Mouse (Mus musculus): ENCODE data around the gene Abcc5.
"Not testable (repeated sequence)": the region's sequence is repeated elsewhere in the genome, so short reads cannot be mapped to it uniquely, and the experiment has no call there.

Gene Abcc5

DNA sequence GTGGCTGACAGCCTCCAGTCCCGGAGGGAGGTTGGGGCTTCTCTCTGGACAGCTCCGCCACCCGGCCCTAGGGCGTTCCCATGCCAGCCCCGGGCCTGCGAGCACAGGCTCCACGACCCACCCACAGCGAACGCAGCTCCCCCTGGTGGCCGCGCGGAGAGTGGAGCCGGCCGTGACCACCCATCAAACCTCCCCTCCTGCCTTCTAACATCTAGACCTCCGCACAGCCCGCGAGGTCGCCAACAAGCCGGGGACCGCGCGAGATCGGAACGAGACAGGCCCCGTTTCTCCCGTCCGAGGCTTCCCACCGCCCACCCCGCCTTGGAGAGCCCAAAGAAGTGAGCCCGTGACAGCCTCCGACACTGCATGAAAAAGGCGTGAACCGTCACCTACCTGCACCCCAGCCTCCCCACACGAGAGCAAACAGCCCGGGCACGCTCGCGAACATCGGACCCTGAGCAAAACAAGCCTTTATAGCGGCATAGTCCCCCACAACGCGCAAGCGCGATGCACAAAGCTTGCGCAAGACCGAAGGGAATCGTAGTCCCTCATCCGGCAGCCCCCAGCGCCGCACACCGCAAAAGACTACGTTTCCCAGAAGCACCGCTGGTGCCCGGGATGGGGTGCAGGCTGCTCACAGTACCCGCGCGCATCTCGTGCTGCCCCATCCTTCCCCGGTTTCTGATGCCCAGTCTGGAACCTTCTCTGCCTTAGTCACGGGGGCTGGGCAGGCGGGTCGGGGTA lies at the start of gene Abcc5:
Gene Abcc5, minus strand, starts transcription at position 540 of the 744 bp plus-strand sequence.
- peak; percentile 86 for DNase-seq (ENCODE audit: low spot score)

DNA sequence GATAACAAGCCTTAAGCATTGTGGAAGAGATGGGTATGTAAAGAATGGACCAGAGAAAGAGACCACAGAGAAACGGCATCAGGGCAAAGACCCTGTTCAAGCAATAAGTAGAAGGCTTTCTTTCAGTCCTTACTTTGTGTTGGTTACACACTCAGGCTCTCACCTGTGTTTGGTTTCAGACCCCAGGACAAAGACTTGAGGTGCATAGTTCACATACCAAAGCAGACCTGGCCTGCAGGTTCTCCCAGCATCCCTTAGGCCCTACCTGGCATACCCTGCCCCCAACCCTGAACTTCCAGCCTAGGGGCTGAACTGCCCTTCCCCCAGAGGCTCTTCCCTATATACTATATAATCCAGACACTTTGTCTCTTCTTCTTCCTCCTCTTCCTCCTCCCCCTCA lies 49.1 kb upstream of the Abcc5 start:
- no peak for DNase-seq (ENCODE audit: low spot score)

DNA sequence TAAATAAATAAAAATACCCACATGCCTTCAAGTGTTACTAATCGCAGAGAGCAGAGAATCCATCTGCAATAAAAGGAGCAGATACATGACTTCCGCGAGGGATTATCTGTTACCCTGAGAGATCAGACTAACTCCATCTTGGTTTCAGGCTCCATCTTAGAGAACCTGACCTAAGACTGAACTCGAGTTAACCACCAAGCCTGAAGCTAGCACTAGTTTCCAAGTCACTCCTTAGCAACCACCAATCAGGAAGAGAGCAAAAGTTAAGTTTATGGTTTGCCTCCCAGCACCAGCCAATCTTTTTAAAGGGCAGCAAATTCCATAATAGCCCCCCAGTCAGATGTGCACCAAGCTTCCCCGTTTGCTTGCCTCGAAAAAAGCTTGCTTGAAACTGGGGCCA lies 48.6 kb upstream of the Abcc5 start:
- DNase-seq (ENCODE audit: low spot score), result no peak

DNA sequence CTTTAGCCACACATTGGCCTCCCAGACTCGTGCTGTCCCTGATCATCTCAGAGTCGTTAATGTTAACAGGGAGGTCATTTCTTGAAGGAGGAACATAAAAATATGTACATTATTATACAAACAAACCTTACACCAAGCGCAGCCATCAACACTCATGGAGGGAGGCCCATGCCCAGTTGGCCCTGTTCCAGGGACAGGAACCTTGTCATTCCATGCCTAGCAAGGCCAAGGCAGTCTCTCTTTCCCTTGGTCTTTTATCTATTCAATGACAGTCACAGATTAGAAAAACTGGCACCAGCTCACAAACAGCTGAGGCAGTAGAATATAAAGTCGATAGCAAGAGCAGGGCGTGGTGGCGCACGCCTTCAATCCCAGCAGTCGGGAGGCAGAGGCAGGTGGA lies 48.0 kb upstream of the Abcc5 start:
- DNase-seq (ENCODE audit: low spot score), result no peak

DNA sequence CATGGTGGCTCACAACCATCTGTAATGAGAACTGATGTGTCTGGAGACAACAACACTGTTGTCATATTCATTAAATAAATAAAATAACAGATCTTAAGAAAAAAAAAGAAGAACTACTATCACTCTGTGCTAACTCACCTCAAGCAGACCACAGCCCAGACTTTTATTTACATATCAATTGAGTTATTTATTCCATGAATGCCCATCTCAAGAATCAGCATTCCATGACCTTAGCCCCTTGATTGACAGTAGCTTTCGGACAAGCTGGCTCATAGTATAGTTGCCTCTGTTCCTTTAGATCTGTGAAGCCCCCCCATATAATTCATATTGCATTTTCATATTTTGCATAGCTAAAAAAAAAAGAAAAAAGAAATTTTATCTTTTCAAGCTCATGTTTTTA lies 47.6 kb upstream of the Abcc5 start:
- no peak for DNase-seq (ENCODE audit: low spot score)

DNA sequence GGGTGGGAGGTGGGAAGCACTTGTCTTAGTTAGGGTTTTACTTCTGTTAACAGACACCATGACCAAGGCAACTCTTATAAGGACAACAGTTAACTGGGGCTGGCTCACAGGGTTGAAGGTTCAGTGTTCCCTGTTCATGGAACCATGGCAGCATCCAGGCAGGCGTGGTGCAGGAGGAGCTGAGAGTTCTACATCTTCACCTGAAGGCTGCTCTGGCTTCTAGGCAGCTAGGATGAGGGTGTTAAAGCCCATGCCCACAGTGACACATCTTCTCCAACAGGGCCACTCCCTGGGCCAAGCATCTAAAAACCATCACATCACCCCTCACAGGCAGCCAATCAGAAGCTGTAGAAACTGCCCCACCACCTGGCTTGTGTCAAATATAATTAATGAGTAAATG lies 45.5 kb upstream of the Abcc5 start:
- no peak for DNase-seq (ENCODE audit: low spot score)

DNA sequence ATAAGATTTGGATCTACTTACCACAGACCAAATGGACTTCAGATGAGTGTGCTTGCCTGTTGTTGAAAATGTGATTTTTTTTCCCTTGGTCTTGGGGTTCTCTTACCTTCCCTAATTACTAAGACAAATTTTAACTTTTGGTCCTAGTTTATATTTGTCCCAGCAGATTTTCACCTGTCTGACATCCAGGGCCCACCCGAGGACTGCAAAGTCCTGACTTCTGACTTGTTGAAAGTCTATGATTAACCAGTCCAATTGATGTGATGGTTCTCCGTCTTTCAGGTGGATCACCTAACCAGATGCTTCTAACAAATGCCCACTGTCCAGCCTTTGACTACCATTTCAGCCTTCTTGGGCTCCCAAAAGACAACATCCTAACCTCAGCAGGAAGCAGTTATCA lies 44.8 kb upstream of the Abcc5 start:
- DNase-seq (ENCODE audit: low spot score), result no peak

DNA sequence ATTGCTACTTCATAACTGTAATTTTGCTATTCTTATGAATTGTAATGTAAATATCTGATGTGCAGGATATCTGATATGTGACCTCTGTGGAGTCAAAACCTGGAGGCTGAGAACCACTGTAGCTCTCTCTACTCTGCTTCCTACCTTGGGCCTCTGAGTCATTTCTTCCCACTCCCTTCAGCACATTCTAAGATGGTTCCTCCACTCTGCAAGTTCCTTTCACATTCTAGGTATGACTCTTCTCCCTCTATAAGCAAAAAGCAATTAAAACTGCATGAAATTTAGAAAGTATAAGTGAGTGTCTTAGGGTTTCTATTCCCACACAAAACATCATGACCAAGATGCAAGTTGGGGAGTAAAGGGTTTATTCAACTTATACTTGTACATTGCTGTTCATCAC lies 38.5 kb upstream of the Abcc5 start:
- DNase-seq (ENCODE audit: low spot score), result no peak

DNA sequence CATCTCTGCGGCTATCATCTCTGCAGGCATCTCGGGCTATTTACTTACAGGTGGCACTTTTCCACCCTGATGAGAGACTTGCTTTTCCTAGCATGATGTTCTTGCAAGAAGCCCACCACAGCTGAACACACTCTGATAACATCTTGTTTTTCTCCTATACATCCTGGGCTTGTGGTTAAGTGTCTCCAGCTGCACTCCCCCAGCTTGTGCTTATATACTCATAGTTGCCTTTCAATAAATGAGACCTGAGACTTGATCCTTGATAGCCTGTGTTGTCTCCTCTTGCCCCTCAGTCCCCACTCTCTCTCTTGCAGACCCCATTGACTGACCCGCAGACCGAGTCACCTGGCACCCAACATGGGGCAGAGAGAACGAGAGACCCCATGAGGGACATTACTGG lies 32.5 kb upstream of the Abcc5 start:
- not testable (repeated sequence) for DNase-seq (ENCODE audit: low spot score)

DNA sequence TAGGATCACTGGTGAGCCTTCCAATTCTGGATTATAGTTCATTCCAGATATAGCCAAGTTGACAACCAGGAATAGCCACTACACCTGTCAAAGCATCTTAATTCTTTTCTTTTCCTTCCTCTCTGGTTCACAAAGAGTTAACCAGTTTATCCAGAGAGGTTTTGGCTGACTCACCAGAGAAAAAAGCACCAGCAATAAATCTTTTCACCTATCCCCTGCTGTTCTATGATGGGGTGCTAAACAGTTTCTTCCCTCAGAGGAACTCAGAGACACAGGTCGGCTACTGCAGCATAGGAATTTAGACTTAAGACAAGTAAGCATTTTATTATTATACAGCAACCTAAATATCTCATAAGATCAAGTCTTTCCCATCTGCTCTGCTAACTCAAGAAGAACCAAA lies 29.9 kb upstream of the Abcc5 start:
- DNase-seq (ENCODE audit: low spot score), result no peak

DNA sequence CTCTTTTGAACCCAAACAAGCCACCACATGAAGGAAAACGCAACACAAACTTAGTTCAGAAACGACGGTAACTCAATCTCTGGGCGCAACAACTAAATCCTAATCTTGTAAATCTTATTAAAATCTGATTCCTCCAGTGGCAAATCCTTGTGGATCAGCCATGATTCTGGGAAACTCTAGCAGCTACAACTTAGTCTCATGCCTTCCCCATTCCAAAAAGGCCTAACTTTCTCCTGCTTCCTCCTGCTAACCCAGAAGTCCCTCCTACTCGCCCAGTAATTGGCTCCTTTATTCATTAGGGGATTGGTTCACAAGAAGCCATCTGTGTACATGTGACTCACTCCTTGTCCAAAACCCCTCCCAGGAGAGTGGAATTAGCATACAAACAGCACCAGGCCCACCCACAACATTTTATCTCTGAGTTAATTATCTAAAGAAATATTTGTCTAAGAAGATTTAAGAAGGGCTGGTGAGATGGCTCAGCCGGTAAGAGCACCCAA lies 28.0 kb upstream of the Abcc5 start:
- DNase-seq (ENCODE audit: low spot score), result no peak

DNA sequence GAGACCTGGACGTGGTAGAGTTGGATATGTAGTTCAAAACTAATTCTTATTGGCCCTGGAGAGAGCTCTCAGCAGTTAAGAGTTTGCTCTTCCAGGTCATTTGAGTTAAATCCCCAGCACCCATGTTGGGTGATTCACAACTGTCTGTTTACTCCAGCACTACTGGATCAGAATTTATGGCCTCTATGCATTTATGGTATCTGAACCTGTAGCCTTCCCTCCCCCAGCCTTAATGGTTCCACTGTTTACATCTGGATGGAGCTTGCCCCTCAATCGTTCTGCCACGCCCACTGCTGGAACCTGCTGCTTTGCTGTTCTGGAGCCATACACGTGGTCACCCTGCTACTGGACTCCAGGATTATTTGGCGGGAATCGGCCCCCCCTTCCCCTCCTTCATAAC lies 25.6 kb upstream of the Abcc5 start:
- DNase-seq (ENCODE audit: low spot score), result no peak

DNA sequence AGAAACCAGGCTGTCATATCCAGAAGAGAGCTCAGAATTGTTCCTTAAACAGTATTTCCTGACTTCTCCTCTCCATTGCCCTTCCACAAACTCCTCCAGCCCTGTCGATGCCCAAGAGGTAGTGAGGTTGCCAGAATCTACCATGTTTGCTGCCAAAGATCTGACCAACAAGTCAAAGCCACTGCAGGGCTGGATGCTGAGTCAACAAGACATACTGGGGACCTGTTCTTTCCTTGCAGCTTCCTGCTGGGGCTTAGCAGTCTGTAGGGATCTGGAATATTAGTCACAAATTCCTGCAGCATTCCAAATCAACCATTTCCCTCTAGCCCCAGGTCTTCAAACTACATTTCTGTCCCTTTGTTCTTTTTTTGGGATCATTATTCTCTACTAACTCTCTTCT lies 19.7 kb upstream of the Abcc5 start:
- DNase-seq (ENCODE audit: low spot score), result no peak

DNA sequence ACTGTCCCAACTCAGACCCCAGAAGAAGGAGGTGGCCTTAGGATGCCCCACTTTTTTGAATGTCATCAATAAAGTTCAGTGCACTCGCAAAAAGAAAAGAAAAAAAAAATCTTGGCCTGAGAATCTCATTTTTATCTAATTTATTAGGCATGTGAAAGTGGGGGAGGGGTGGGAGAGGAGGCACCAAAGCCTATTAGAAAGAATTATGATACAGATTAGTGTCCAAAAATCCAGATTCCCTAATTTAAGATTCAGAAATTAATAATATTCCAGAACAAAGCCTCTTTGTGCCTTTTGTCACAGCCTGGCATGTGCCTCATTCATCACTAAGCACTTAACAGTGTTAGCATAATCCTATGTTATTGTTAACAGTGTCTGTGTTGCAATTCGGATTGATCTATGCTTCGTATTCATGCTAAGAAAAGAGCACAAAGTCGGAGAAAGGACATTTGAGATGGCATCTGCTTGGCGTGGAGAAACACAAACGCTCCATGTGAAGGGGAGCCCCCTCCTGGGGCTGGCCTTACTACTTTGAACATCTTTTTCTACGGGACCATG lies 18.7 kb upstream of the Abcc5 start:
- no peak for DNase-seq (ENCODE audit: low spot score)

DNA sequence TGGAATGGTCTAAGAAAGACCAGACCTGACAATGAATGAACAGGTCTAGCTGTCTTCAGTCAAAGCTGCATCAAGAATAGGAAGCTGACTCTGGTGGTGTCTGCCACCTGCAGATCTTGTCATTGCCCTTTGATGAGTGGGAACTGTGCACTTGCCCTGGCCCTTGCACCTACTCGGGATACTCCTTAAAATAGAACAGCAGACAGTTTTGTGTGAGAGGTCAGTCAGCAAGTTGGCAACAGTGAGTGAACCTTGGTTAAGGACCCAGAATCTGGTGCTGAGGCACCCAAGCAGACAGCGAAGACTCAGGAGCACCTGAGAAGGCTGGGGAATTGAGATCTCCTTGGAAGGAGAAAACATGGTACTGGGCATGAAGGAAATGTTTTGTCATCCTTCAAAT lies 16.7 kb upstream of the Abcc5 start:
- DNase-seq (ENCODE audit: low spot score), result no peak

DNA sequence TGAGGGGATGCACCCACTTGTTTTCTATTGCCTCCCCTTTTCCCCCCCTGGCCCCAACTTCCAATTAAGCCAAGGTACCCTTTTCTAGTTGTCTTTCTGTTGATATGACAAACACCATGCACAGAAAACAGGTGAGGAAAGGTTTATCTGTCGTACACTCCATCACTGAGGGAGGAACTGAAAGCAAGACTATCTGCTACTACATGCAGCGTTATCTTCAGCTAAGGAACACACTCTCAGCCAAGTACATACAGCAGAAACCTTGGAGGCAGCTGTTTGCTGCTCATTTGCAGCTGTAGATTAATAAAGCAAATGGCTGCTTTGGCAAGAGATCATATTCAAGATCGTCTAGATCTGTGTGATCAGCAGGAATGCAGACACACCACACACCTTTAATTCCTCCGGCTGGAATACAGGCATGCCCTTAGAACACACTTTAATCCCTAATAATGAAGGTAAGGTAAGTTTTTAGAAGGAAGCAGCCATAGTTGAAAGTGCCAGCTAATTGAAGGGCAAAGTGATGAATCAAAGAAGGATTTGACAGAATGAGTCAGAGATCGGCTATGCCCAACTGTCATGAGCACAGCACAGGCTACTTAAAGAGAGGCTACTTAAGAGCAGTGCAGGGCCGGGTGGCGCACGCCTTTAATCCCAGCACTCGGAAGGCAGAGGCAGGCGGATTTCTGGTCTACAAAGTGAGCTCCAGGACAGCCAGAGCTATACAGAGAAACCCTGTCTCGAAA lies 12.7 kb upstream of the Abcc5 start:
- DNase-seq (ENCODE audit: low spot score), result no peak

DNA sequence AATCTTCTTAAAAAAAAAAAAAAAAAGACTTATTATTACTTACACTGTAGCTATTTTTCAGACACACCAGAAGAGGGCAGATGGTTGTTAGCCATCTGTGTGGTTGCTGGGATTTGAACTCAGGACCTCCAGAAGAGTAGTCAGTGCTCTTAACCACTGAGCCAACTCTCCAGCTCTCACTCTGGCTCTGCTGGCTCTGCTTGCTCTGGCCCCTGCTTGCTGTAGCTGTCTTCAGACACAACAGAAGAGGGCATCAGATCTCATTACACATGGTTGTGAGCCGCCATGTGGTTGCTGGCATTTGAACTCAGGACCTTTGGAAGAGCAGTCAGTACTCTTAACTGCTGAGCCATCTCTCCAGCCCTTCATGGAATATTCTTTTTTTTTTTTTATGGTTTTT lies 11.9 kb upstream of the Abcc5 start:
- DNase-seq (ENCODE audit: low spot score), result not testable (repeated sequence)

DNA sequence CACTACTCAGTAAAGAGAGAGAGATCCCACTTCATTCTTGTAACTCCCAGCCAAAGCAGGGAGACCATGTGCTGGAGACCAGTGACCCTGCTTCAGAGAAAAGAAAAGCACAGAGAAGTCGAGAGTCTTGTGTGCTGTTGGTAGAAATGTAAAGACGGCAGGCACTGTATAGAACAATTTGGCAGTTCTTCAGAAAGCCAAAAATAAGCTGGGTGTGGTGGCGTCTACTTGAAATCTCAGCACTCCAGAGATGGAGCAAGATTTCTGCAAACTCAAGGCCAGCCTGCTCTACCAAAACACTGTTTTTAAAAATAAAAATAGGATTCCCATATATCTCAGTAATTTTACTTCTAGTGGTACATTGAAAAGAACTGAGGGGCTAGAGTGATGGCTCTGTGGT lies 10.1 kb upstream of the Abcc5 start:
- no peak for DNase-seq (ENCODE audit: low spot score)

DNA sequence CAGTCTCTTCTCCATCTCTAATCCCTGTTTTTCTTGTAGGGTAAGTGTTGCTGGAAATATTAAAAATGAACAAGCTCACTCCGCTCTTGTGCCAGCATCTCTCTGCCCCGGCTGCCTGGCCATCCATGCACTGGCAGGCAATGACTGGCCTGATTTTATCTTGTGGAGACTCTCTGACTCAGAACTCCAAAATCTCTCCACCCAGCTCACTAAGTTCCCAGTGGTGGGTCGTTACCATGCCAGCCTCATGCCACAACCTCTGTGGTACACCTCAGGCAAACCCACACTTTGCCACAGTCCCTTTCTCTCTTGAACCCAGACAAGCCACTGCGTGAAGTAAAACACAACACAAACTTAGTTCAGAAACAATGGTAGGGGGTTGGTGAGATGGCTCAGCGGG lies 3.1 kb upstream of the Abcc5 start:
- DNase-seq (ENCODE audit: low spot score), result no peak

DNA sequence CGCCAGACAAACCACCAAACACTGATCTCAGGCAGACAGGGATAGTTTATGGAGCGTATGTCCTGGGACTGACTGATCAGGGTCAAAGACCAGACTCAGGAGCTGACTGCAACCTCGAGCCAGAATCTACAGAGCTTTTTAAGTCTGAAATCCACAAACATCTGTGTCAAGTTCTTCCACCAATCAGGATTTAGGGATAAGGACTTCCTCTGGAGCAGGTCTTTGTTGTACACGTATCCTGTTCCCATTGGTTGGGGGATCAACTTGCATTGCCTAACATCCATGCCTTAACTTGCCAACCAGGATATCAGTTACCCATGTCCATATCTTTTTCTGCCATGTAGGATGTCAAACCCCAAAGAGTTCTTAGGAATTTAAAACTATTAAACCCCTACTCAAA lies 1.4 kb upstream of the Abcc5 start:
- DNase-seq (ENCODE audit: low spot score), result no peak

DNA sequence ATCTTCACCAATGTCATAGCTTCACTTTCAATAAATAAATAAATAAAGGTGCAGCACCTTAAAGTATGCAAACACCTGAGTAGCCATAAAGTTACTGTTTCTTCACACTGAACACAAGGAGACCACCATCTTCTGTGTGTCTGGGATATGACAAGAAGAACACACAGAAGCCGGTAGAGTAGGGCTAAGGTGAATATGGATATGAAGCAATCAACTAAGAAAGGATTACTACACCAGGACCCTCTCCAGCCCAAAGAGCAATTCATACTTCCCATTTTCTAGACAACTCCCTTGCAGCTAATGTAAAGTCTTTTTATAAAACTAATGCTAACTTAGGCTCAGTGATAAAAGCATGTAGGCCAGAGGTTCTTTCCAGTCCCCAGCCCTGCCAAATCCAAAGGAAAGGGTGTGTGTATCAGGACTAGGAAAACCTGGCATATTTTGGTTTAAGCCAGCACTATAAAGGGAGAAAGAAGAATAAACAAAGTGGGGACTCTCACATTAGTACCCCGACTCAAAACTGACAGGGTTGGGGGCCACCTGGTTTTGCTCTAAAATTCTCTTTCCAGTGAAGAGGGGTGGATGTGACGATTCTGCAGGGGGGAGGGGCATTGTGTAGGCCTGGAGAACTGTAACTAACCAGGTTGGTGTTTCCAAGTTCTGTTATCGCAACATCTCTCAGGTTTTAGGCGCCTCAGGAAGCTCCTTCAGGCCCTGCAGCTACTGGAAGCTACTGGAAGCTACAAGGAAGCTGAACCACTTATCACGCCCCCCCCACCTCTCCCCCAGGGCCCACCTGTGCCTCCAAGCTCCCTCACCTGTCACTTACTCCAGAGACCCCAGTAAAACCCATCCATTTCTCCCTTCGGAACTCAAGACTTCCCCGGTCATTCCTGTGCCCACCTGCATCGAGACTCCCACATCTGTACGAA lies 1.2 kb downstream of the Abcc5 start:
- DNase-seq (ENCODE audit: low spot score), result no peak

DNA sequence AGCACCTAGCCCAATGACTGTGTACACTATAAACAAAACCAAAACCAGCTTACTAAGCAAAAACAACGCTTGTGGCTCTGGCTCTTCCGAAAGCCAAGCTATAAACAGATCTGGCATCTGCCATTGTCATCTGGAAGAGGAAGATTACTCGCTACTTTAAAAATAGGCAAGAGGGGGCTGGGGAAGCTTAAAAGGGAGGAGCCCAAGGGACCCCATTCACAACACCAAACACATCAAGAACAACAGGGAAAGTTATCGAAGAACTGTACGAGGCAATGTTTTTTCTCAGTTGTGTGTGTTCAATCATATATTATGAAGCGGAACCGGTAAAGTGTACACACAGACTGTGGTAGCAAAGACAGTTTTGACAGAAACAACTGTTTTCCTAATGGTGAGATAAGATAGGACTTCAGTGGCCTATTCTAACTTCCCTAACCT lies 1.9 kb downstream of the Abcc5 start:
- no peak for DNase-seq (ENCODE audit: low spot score)

Measured in layer of hippocampus, adult 9-10 months (tissue).